Mouse (Mus musculus) thymus, adult 2 months (tissue): ENCODE data around the gene Hibadh.

Source experiments
- CTCF ChIP-seq: fragments of 200-500 bp; IDR thresholded peaks from 2 replicates; pipeline ENCODE4 v1.5.1; 2012; ENCODE audit warnings: mild to moderate bottlenecking, control low read depth, low read length, moderate library complexity, borderline replicate concordance; ENCODE audit not compliant: control insufficient read depth, poor library complexity, insufficient read depth; ENCODE audit errors: extremely low read depth
- POLR2A ChIP-seq: fragments of 200-500 bp; IDR thresholded peaks from 2 replicates; pipeline ENCODE4 v1.6.1; 2012; ENCODE audit warnings: mild to moderate bottlenecking, low read length, control low read depth, moderate library complexity; ENCODE audit not compliant: control insufficient read depth, poor library complexity, insufficient read depth; ENCODE audit errors: extremely low read depth

DNA sequence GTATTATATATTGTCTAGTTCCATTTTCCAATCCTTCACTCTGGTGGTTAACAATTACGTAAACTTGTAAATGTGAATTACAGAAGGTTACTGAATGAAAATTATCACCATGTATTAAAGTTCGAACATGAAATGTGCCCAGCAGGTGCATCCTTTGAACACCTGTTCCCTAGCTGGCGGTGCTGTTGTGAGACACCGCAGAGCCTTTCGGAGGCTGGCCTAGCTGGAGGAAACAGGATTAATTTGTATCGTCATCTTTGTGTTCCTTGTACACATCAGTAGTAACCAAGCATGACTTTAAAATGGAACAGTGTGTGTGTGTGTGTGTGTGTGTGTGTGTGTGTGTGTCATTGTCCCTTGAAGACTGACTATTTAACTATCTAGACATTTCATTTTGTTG, 7.8 kb upstream of the Hibadh start:
- no peak for TF ChIP-seq CTCF
- no peak for TF ChIP-seq POLR2A
